Mouse (Mus musculus) midbrain, embryonic 16.5 days (tissue): ENCODE measurements around the gene Zfp444. TPM values are rescaled to one million over a fixed set of nuclear protein-coding genes. Genes with fewer than 3 reads are reported as not detected.

Source experiments
- ATAC-seq: fragments of 200-750 bp; cut with Nextera tagmentation; 2 replicates; pipeline ENCODE4 v1.8.0; 2017; ENCODE audit warnings: moderate TSS enrichment
- H3K27ac ChIP-seq: fragments of 300-500 bp; sonication (generic); 2 replicates; pipeline ENCODE4 v1.5.1; 2014; ENCODE audit warnings: mild to moderate bottlenecking, low read length, mixed read lengths
- H3K27me3 ChIP-seq: fragments of 300-500 bp; sonication (generic); 2 replicates; pipeline ENCODE4 v1.6.1; 2014; ENCODE audit warnings: low read depth, low read length, mixed read lengths; ENCODE audit not compliant: control insufficient read depth, insufficient read depth
- H3K36me3 ChIP-seq: fragments of 300-500 bp; sonication (generic); 2 replicates; pipeline ENCODE4 v1.6.1; 2014; ENCODE audit warnings: mild to moderate bottlenecking, low read length, moderate library complexity, mixed read lengths; ENCODE audit not compliant: control insufficient read depth, insufficient read depth
- H3K4me1 ChIP-seq: fragments of 300-500 bp; sonication (generic); 2 replicates; pipeline ENCODE4 v1.6.1; 2014; ENCODE audit warnings: mild to moderate bottlenecking, low read length, mixed read lengths; ENCODE audit not compliant: control insufficient read depth, insufficient read depth
- H3K4me2 ChIP-seq: fragments of 300-500 bp; sonication (generic); 2 replicates; pipeline ENCODE4 v1.6.1; 2014; ENCODE audit warnings: mild to moderate bottlenecking, low read length, mixed read lengths
- H3K4me3 ChIP-seq: fragments of 300-500 bp; sonication (generic); 2 replicates; pipeline ENCODE4 v1.5.1; 2014; ENCODE audit warnings: low read depth, mild to moderate bottlenecking, low read length, moderate library complexity, mixed read lengths
- H3K9ac ChIP-seq: fragments of 300-500 bp; sonication (generic); 2 replicates; pipeline ENCODE4 v1.6.1; 2014; ENCODE audit warnings: low read depth, low read length, mixed read lengths
- H3K9me3 ChIP-seq: fragments of 300-500 bp; sonication (generic); replicated peaks from 2 replicates; pipeline ENCODE4 v1.6.1; 2014; ENCODE audit warnings: mild to moderate bottlenecking, low read length, mixed read lengths; ENCODE audit not compliant: control insufficient read depth, poor library complexity, severe bottlenecking
- WGBS: fragments of 180-500 bp; shearing (Covaris S2); extraction: QIAGEN DNeasy Blood & Tissue Kit; methylation state at CpG from one replicate; pipeline ENCODE4 v1.1.7; 2014; 5-methylcytosine and 5-hydroxymethylcytosine counted together
- polyA plus RNA-seq: library from polyadenylated mRNA; unstranded; fragments of >200 nt; fragmentation: Nextera tagmentation; extraction: Ambion mirVana; gene quantifications from 2 replicates; pipeline ENCODE4 v1.2.1, GENCODE M21; 2015

Zfp444 gene
- 94.9 and 95.7 TPM in 2 replicates for polyA plus RNA-seq

- Histone ChIP-seq H3K27me3 (no peaks in the 10 kb centered on the region), H3K9me3 (no peaks in the 10 kb centered on the region), H3K9ac (peak within 1 kb of the TSS; percentile 84), H3K4me1 (peaks cover 13% of the 10 kb centered on the region), H3K4me3 (peak within 1 kb of the TSS; percentile 71), H3K36me3 (no peaks in the 10 kb centered on the region; the same call in 1 of the 2 replicates), H3K27ac (peak within 1 kb of the TSS; percentile 90), H3K4me2 (peak within 1 kb of the TSS; percentile 73)
- peak; percentile 97 for ATAC-seq
- under 1% methylated on average over 37 of the region's 37 CpGs for WGBS
These were observed at the start of gene Zfp444 for GRCm38 (mm10) chr7:6172006-6172649. TSS of gene Zfp444 (plus strand) at chr7:6172226.

GRCm38 (mm10) chr7:6126690-6127448, 45.2 kb upstream of the Zfp444 start:
- 0 out of 2 replicates have a peak overlapping the region, but pooled peaks have one; percentile 40 for H3K9ac ChIP-seq
- no peaks in the 10 kb centered on the region for H3K4me1 ChIP-seq
- H3K27me3 ChIP-seq: no peaks in the 10 kb centered on the region
- no peak overlapping the region for H3K4me2 ChIP-seq
- H3K36me3 ChIP-seq: peaks cover under 1% of the 10 kb centered on the region; the same call in 1 of the 2 replicates
- no peaks in the 10 kb centered on the region for H3K9me3 ChIP-seq
- H3K4me3 ChIP-seq: no peak overlapping the region
- H3K27ac ChIP-seq: peak overlapping the region; percentile 66; the same call in 1 of the 2 replicates
- ATAC-seq: peak; percentile 83
- 39% methylated on average over 7 of the region's 7 CpGs for WGBS

GRCm38 (mm10) chr7:6130346-6130745, 41.7 kb upstream of the Zfp444 start:
- ATAC-seq: no peak
- no peaks in the 10 kb centered on the region for H3K27me3 ChIP-seq
- no peak overlapping the region for H3K27ac ChIP-seq
- 49% methylated on average over 4 of the region's 4 CpGs for WGBS
- peaks cover 17% of the 10 kb centered on the region for H3K36me3 ChIP-seq
- H3K4me3 ChIP-seq: no peak overlapping the region
- peaks cover 7% of the 10 kb centered on the region; the same call in 1 of the 2 replicates for H3K9me3 ChIP-seq
- no peaks in the 10 kb centered on the region for H3K4me1 ChIP-seq
- H3K9ac ChIP-seq: no peak overlapping the region
- H3K4me2 ChIP-seq: no peak overlapping the region

- H3K27ac ChIP-seq: no peak overlapping the region
- no peak overlapping the region for H3K4me3 ChIP-seq
- H3K9me3 ChIP-seq: peaks cover 7% of the 10 kb centered on the region; the same call in 1 of the 2 replicates
- no peak overlapping the region for H3K9ac ChIP-seq
- no peak overlapping the region for H3K4me2 ChIP-seq
- peaks cover 17% of the 10 kb centered on the region for H3K36me3 ChIP-seq
- no peaks in the 10 kb centered on the region for H3K4me1 ChIP-seq
- H3K27me3 ChIP-seq: no peaks in the 10 kb centered on the region
- ATAC-seq: no peak
- WGBS: 83% methylated on average over 30 of the region's 30 CpGs
These were observed 39.4 kb upstream of the Zfp444 start for GRCm38 (mm10) chr7:6132646-6133045.

GRCm38 (mm10) chr7:6136497-6136896, 35.5 kb upstream of the Zfp444 start:
- peaks cover 7% of the 10 kb centered on the region; the same call in 1 of the 2 replicates for H3K9me3 ChIP-seq
- H3K9ac ChIP-seq: no peak overlapping the region
- no peaks in the 10 kb centered on the region for H3K4me1 ChIP-seq
- H3K27me3 ChIP-seq: no peaks in the 10 kb centered on the region
- no peak overlapping the region for H3K27ac ChIP-seq
- ATAC-seq: no peak
- no peak overlapping the region for H3K4me2 ChIP-seq
- H3K36me3 ChIP-seq: peaks cover 17% of the 10 kb centered on the region
- no peak overlapping the region for H3K4me3 ChIP-seq

- Histone ChIP-seq H3K27me3 (no peaks in the 10 kb centered on the region), H3K4me3 (no peak overlapping the region), H3K4me2 (no peak overlapping the region), H3K27ac (no peak overlapping the region), H3K9me3 (no peaks in the 10 kb centered on the region), H3K4me1 (peaks cover 4% of the 10 kb centered on the region; the same call in 1 of the 2 replicates), H3K9ac (no peak overlapping the region), H3K36me3 (no peaks in the 10 kb centered on the region; the same call in 1 of the 2 replicates)
- ATAC-seq: no peak
- 88% methylated on average over 3 of the region's 3 CpGs for WGBS
These were observed 32.7 kb upstream of the Zfp444 start for GRCm38 (mm10) chr7:6139295-6139694.

GRCm38 (mm10) chr7:6143991-6144531, 28.0 kb upstream of the Zfp444 start:
- Histone ChIP-seq H3K36me3 (no peaks in the 10 kb centered on the region), H3K4me3 (no peak overlapping the region), H3K9me3 (no peaks in the 10 kb centered on the region), H3K27me3 (no peaks in the 10 kb centered on the region), H3K27ac (no peak overlapping the region), H3K9ac (no peak overlapping the region), H3K4me2 (no peak overlapping the region), H3K4me1 (peaks cover 7% of the 10 kb centered on the region; the same call in 1 of the 2 replicates)
- peak; percentile 47; the same call in 1 of the 2 replicates for ATAC-seq
- WGBS: 80% methylated on average over 2 of the region's 2 CpGs

GRCm38 (mm10) chr7:6145423-6146188, 26.4 kb upstream of the Zfp444 start:
- Histone ChIP-seq H3K36me3 (no peaks in the 10 kb centered on the region), H3K4me2 (no peak overlapping the region), H3K4me3 (no peak overlapping the region), H3K27me3 (no peaks in the 10 kb centered on the region), H3K27ac (no peak overlapping the region), H3K9ac (no peak overlapping the region), H3K4me1 (peaks cover 7% of the 10 kb centered on the region; the same call in 1 of the 2 replicates), H3K9me3 (no peaks in the 10 kb centered on the region)
- 84% methylated on average over 8 of the region's 8 CpGs for WGBS
- no peak for ATAC-seq
